Mouse (Mus musculus) heart, adult 8-10 months (tissue): Measurements from ENCODE around the gene Rab11a. TPM values are rescaled to one million over a fixed set of nuclear protein-coding genes. Genes with fewer than 3 reads are reported as not detected.

Experiments
- DNase-seq: peaks from one replicate; pipeline ENCODE4 v3.0.0; 2022; ENCODE audit warnings: low spot score
- total RNA-seq, 4 experiments: library from RNA; stranded (reverse); gene quantifications; 2 replicates each; pipeline ENCODE4 v1.2.4; 2022

The Rab11a gene
- total RNA-seq: 100 to 1,000 TPM; 150 to 183 (median 162) TPM

GRCm38 (mm10) chr9:64737406-64738201 lies at the start of gene Rab11a:
Gene Rab11a, minus strand, starts transcription at chr9:64737758.
- DNase-seq: peak; percentile 96

- DNase-seq: no peak
Observed at GRCm38 (mm10) chr9:64786216-64786905, 48.8 kb upstream of the Rab11a start.

GRCm38 (mm10) chr9:64784841-64785240 lies 47.3 kb upstream of the Rab11a start:
- DNase-seq: peak; percentile 75

GRCm38 (mm10) chr9:64783511-64783910 lies 46.0 kb upstream of the Rab11a start:
- DNase-seq: no peak

- no peak for DNase-seq
Observed at GRCm38 (mm10) chr9:64779628-64780027, 42.1 kb upstream of the Rab11a start.

- DNase-seq: no peak
Observed at GRCm38 (mm10) chr9:64778151-64778550, 40.6 kb upstream of the Rab11a start.

GRCm38 (mm10) chr9:64777441-64777987 lies 40.0 kb upstream of the Rab11a start:
- no peak for DNase-seq

- no peak for DNase-seq
Observed at GRCm38 (mm10) chr9:64775491-64775890, 37.9 kb upstream of the Rab11a start.

GRCm38 (mm10) chr9:64774883-64775282 lies 37.3 kb upstream of the Rab11a start:
- DNase-seq: no peak

GRCm38 (mm10) chr9:64774411-64774811 lies 36.9 kb upstream of the Rab11a start:
- peak; percentile 58 for DNase-seq

GRCm38 (mm10) chr9:64773936-64774335 lies 36.4 kb upstream of the Rab11a start:
- DNase-seq: no peak

GRCm38 (mm10) chr9:64773254-64773653 lies 35.7 kb upstream of the Rab11a start:
- no peak for DNase-seq

- no peak for DNase-seq
Observed at GRCm38 (mm10) chr9:64771236-64771635, 33.7 kb upstream of the Rab11a start.

- DNase-seq: no peak
Observed at GRCm38 (mm10) chr9:64770411-64770849, 32.9 kb upstream of the Rab11a start.

- no peak for DNase-seq
Observed at GRCm38 (mm10) chr9:64769911-64770310, 32.4 kb upstream of the Rab11a start.

- DNase-seq: no peak
Observed at GRCm38 (mm10) chr9:64769066-64769695, 31.6 kb upstream of the Rab11a start.

- DNase-seq: no peak
Observed at GRCm38 (mm10) chr9:64767796-64768195, 30.2 kb upstream of the Rab11a start.

GRCm38 (mm10) chr9:64766136-64766535 lies 28.6 kb upstream of the Rab11a start:
- no peak for DNase-seq

GRCm38 (mm10) chr9:64764824-64765223 lies 27.3 kb upstream of the Rab11a start:
- no peak for DNase-seq

- no peak for DNase-seq
Observed at GRCm38 (mm10) chr9:64758052-64758451, 20.5 kb upstream of the Rab11a start.

GRCm38 (mm10) chr9:64752575-64752974 lies 15.0 kb upstream of the Rab11a start:
- no peak for DNase-seq

- no peak for DNase-seq
Observed at GRCm38 (mm10) chr9:64749314-64749713, 11.8 kb upstream of the Rab11a start.
